Mouse (Mus musculus): ENCODE measurements at regions not wholly inside any gene's neighbourhood (a gene's known extent, or its start where the extent isn't known, plus 50 kb on each side); places are given as distances from the start of the nearest gene placed in this dataset.

DNA sequence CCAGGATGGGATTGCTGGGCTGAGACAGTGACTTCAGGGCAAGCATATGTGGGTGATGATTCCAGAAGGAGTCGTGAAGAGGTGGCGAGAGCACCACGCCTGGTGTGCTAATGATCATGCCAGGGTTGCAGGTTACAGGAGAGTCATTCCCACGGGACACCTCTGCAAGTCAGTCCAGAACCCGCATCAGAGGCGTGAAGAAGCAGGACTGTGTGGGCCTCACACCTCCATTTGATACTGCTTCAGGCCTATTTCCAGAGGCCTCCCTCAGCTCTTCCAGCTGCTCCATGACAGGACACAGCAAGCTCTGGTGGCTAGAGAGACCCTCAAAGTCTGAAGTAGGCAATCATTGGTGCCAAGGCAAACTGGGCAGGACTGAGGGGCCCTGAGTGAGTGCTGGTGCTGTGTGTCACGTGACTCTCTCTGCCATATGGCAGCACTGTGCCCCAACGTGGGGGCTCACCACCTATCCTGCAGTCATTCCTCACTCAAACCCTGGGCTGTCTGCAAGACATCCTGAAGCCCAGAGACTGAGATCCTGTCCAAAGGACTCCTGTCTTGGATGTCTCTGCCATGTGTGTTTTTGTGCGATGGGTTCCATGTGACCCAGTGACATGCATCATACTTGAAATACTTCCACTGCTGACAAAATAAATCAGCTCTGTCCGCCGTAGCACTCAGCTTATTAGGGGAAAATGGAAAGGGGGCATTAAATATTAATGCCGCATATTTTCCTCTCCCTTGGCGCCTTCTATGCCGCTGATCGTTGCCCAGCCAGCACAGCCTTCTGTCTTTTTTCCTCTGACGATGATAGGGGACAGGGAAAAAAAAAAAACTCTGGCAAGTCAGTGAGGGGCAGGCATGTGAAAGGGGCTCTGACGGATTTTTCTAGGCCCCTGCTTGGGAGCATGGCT is 247.6 kb upstream of the Habp2 start:
- DNase-seq: no peak
- intact Hi-C loops (cut with DNase I): no loop called here

- intact Hi-C loops (cut with DNase I): no loop called here
- DNase-seq: no peak
Measured at GRCm38 (mm10) chr19:56041930-56042329, 245.0 kb upstream of the Habp2 start.

- DNase-seq: no peak
- intact Hi-C loops (cut with DNase I): no loop called here
Measured at GRCm38 (mm10) chr19:56046784-56047390, 240.1 kb upstream of the Habp2 start.

DNA sequence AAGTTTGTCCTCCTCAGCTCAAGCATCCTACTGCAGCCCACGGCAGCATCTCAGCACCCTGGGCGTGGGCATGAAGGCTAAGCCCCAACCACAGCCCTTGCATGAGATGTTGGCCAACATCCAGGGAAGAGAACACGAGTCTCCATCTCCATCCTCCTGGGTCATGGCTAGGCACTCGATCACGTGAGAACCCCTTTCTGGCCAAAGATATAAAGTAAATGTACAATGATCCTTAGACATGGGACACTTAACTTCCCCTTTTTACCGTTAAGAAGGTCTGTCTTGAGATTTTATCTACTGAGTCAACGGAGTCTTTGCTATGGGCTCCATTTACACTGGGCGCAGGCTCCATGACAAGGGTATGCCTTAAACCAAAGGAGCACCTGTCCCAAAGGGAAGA is 232.8 kb upstream of the Habp2 start:
- DNase-seq: no peak
- intact Hi-C loops (cut with DNase I): no loop called here

- no peak for DNase-seq
- intact Hi-C loops (cut with DNase I): no loop called here
Measured at GRCm38 (mm10) chr19:56056397-56056796, 230.5 kb upstream of the Habp2 start.

- DNase-seq: no peak
- intact Hi-C loops (cut with DNase I): no loop called here
Measured at GRCm38 (mm10) chr19:56061882-56062540, 224.9 kb upstream of the Habp2 start.

DNA sequence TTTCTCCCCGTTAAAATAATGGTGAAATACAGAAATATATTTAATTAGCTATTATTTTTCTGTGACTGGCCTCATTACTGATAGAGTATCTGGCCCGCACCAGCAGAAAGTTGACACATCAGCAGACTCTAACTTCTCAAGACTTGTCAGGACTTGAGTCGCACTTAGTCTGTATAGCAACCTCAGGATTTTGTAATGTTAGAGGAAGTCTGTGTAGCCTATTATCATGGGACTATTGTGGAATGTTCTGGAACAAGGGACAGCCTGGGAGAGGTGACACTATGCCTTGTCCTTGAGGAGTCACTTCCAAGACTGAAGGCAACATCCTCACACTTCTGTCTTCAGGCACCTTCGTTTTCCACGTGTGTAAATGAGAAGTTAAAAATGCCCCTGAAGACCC is 223.8 kb upstream of the Habp2 start:
- intact Hi-C loops (cut with DNase I): no loop called here

GRCm38 (mm10) chr19:56065730-56066129 is 221.2 kb upstream of the Habp2 start:
- intact Hi-C loops (cut with DNase I): no loop called here
- no peak for DNase-seq

More for the DNA sequence above, 223.8 kb upstream of the Habp2 start:
- DNase-seq: no peak

- intact Hi-C loops (cut with DNase I): no loop called here
- DNase-seq: no peak
Measured at GRCm38 (mm10) chr19:56068165-56068564, 218.8 kb upstream of the Habp2 start.

DNA sequence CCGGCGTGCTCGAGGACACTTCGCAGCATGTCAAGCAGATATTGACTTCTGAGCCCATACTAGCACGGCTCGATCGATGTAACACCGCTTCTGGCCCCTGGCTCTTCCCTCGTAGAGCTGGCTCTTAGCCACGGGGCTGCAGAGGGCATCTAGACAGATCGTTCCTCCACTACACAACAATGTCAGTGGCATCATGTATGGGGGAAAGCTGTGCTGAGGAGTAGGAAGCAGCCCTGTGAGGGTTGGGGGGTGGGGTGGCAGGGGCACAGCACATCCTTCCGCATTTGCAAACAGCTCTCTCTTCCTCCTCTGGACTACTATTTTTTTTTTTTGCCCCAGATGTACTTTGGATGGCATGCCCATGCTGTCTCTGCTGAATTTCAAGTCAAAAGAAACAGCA is 218.1 kb upstream of the Habp2 start:
- intact Hi-C loops (cut with DNase I): no loop called here
- no peak for DNase-seq

- DNase-seq: no peak
- intact Hi-C loops (cut with DNase I): no loop called here
Measured at GRCm38 (mm10) chr19:56069266-56069665, 217.7 kb upstream of the Habp2 start.

DNA sequence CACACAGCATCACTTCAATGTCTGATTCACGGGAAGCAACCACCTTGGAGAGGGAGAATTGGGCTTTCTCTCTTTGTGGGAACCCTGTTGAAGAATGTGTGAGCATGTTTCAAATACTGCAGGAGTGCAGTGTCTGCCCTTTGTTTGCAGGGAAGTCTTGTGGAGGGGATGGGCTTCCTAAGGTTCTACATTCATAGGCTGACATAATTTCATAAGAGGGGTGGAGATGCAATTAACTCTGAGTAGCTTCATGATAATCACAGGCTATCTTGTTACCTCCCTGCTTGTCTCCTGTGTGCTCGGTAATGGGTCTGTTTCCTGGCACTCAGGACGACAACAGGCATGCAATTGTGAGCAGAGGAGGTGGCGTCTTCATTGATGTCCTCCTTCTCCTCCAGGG is 215.6 kb upstream of the Habp2 start:
- intact Hi-C loops (cut with DNase I): no loop called here
- no peak for DNase-seq

GRCm38 (mm10) chr19:56076128-56076527 is 210.8 kb upstream of the Habp2 start:
- intact Hi-C loops (cut with DNase I): no loop called here
- no peak for DNase-seq

DNA sequence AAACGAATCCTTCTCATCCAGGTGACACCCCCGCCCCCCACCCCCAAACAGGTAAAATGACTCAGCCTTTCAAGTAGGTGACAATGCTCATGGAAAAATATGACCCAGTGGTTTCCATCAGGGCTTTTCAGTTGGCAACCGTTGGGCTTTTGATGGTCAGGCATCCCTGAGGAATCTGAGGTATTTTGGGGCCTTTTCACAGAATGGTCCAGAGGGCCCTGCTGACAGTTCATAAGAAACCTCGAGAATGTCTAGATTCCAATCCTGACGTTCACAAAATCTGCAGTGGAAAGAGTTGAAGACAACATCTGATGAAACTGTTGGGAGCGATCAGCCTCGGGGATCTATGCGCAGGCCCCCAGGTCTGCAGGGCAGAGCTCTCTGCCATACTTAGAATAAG is 209.4 kb upstream of the Habp2 start:
- no peak for DNase-seq
- intact Hi-C loops (cut with DNase I): no loop called here

DNA sequence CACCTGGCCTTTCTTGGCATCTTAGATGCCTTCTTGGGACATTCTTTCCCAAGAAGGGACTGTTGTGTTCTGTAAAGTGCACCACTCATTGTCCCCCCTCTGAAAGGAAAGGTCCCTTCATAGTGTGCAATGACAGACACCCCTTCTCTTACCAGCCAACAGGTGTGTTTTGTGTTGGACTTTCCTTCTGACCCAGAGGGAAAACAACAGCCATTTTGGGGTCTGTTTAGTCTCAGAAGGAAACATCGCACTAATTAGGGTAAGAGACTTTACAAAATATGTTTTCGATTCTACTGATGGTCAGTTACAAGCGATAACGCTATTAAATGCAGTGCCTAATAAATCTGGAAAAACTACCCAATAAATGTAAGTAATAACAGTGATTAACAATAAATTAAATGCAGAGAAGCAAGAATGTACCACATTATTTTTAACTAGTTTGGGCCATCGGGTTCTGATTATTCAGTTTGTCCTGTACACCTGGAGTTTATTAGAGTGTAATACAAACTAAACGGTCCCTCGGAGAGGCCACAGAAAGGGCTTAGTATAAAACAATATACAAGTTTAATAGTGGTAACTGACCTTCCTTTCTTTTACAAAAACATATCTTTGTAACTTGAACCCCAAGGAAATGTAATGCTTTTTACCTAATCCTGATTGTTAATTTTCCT is 200.4 kb upstream of the Habp2 start:
- intact Hi-C loops (cut with DNase I): no loop called here

DNA sequence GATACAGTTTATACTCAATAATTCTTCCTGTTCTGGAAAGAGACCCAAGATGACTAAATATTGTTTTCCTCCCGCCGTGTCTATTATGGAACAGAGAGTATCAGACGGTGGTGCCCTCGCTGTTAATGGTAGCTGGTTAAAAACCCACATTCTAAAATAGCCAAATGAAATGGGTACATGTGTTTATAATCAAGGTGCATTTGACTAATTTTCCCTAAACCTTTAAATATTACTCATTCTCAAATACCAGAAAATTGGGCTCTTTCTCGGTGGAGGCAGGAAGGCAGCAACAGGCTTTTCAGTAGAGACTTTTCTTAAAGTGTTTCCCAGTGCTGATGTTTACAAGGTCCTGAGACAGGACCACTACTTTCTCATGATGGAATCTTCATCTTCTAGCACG is 199.8 kb upstream of the Habp2 start:
- no peak for DNase-seq
- intact Hi-C loops (cut with DNase I): no loop called here

More for the DNA sequence above, 200.4 kb upstream of the Habp2 start:
- no peak for DNase-seq

- no peak for DNase-seq
- intact Hi-C loops (cut with DNase I): no loop called here
Measured at GRCm38 (mm10) chr19:56089795-56090375, 197.1 kb upstream of the Habp2 start.

DNA sequence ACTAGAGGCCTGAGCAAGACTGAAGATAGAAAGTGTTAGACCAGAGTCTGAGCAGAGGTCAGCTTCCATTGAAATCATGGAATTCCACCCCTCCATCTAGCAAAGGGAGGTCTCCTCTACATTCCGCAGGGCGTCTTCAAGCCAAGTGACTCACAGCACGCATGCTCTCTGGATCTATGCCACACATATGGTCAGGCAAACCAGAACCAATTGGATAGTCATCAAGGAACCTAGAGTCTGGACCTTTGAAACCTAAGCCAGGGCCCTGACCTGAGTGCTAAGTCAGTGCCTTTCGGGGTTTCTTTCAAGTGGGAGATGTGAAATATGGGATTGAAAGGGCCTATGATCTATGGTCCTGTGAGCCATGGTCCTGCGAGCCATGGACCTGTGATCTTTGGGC is 195.4 kb upstream of the Habp2 start:
- intact Hi-C loops (cut with DNase I): no loop called here
- DNase-seq: no peak

GRCm38 (mm10) chr19:56095873-56096272 is 191.1 kb upstream of the Habp2 start:
- intact Hi-C loops (cut with DNase I): no loop called here

GRCm38 (mm10) chr19:56099725-56100124 is 187.2 kb upstream of the Habp2 start:
- DNase-seq: no peak
- intact Hi-C loops (cut with DNase I): no loop called here

More at GRCm38 (mm10) chr19:56095873-56096272, 191.1 kb upstream of the Habp2 start:
- no peak for DNase-seq
